Mouse (Mus musculus) hindbrain, postnatal 0 days (tissue): Measurements from ENCODE around the gene Gins1. TPM values are rescaled to one million over a fixed set of nuclear protein-coding genes. Genes with fewer than 3 reads are reported as not detected.

ENCODE experiments used
- ATAC-seq: fragments of 200-750 bp; cut with Nextera tagmentation; 2 replicates; pipeline ENCODE4 v1.8.0; 2017; ENCODE audit warnings: mild to moderate bottlenecking, moderate TSS enrichment, moderate library complexity
- DNase-seq: peaks from one replicate; pipeline ENCODE4 v3.0.0-alpha.2; 2015; ENCODE audit warnings: low spot score
- H3K27ac ChIP-seq: fragments of 300-500 bp; sonication (generic); 2 replicates; pipeline ENCODE4 v1.5.1; 2014; ENCODE audit warnings: mild to moderate bottlenecking
- H3K27me3 ChIP-seq: fragments of 300-500 bp; sonication (generic); 2 replicates; pipeline ENCODE4 v1.6.1; 2014; ENCODE audit warnings: low read length, mixed read lengths; ENCODE audit not compliant: insufficient read depth
- H3K36me3 ChIP-seq: fragments of 300-500 bp; sonication (generic); 2 replicates; pipeline ENCODE4 v1.6.1; 2014; ENCODE audit warnings: low read length, mixed read lengths; ENCODE audit not compliant: insufficient read depth
- H3K4me1 ChIP-seq: fragments of 300-500 bp; sonication (generic); 2 replicates; pipeline ENCODE4 v1.6.1; 2014; ENCODE audit warnings: antibody characterized with exemption, low read length, mixed read lengths; ENCODE audit not compliant: insufficient read depth
- H3K4me2 ChIP-seq: fragments of 300-500 bp; sonication (generic); 2 replicates; pipeline ENCODE4 v1.6.1; 2014; ENCODE audit warnings: low read depth, mild to moderate bottlenecking, low read length, moderate library complexity, mixed read lengths
- H3K4me3 ChIP-seq: fragments of 300-500 bp; sonication (generic); 2 replicates; pipeline ENCODE4 v1.5.1; 2014; ENCODE audit warnings: low read length
- H3K9ac ChIP-seq: fragments of 300-500 bp; sonication (generic); replicated peaks from 2 replicates; pipeline ENCODE4 v1.6.1; 2014; ENCODE audit warnings: mild to moderate bottlenecking, low read length, moderate library complexity, mixed read lengths
- H3K9me3 ChIP-seq: fragments of 300-500 bp; sonication (generic); 2 replicates; pipeline ENCODE4 v1.6.1; 2016; ENCODE audit warnings: low read length, mixed read lengths
- CTCF ChIP-seq: IDR thresholded peaks from 2 replicates; pipeline ENCODE4 v1.5.1; 2016; ENCODE audit warnings: antibody characterized with exemption, control low read depth, low read depth
- WGBS: fragments of 180-500 bp; shearing (Covaris S2); extraction: QIAGEN DNeasy Blood & Tissue Kit; methylation state at CpG from one replicate; pipeline ENCODE4 v1.1.7; 2014; 5-methylcytosine and 5-hydroxymethylcytosine counted together
- polyA plus RNA-seq: library from polyadenylated mRNA; unstranded; fragments of >200 nt; fragmentation: Nextera tagmentation; extraction: Ambion mirVana; gene quantifications from 2 replicates; pipeline ENCODE4 v1.2.1, GENCODE M21; 2015
- total RNA-seq: library from RNA; depleted of rRNA; stranded (reverse); fragments of >200 nt; gene quantifications from 2 replicates; pipeline ENCODE4 v1.2.3, GENCODE M21; 2014

The Gins1 gene
- total and polyA plus RNA-seq, 2 experiments from 2014 or later = 5.4 to 14.9 TPM

GRCm38 (mm10) chr2:150950056-150950455, 44.9 kb downstream of the Gins1 start:
- WGBS = 88% methylated on average over 6 of the region's 6 CpGs

GRCm38 (mm10) chr2:150951201-150951600, 46.0 kb downstream of the Gins1 start:
- Histone ChIP-seq H3K36me3 (no peaks in the 10 kb centered on the region), H3K27me3 (no peaks in the 10 kb centered on the region), H3K4me3 (no peak overlapping the region), H3K9ac (no peak overlapping the region), H3K4me1 (no peaks in the 10 kb centered on the region), H3K4me2 (no peak overlapping the region), H3K9me3 (no peaks in the 10 kb centered on the region), H3K27ac (no peak overlapping the region)
- no peak for TF ChIP-seq CTCF
- DNase-seq (no peak), ATAC-seq (no peak)
- WGBS = 84% methylated on average over 2 of the region's 2 CpGs

More at GRCm38 (mm10) chr2:150950056-150950455, 44.9 kb downstream of the Gins1 start:
- Histone ChIP-seq H3K9me3 (no peaks in the 10 kb centered on the region), H3K27ac (peak overlapping the region; percentile 15; the same call in 1 of the 2 replicates), H3K4me1 (no peaks in the 10 kb centered on the region), H3K4me2 (no peak overlapping the region), H3K27me3 (no peaks in the 10 kb centered on the region), H3K4me3 (no peak overlapping the region), H3K36me3 (no peaks in the 10 kb centered on the region), H3K9ac (no peak overlapping the region)
- ATAC-seq (peak; percentile 14; the same call in 1 of the 2 replicates), DNase-seq (no peak)
- no peak for TF ChIP-seq CTCF

- no peak for DNase-seq
- Histone ChIP-seq H3K27ac (no peak overlapping the region), H3K9me3 (no peaks in the 10 kb centered on the region), H3K4me1 (no peaks in the 10 kb centered on the region), H3K4me3 (no peak overlapping the region), H3K36me3 (no peaks in the 10 kb centered on the region), H3K27me3 (no peaks in the 10 kb centered on the region), H3K9ac (no peak overlapping the region), H3K4me2 (no peak overlapping the region)
- WGBS = 50% methylated on average over 1 of the region's 1 CpGs
- no peak for TF ChIP-seq CTCF
- no peak for ATAC-seq
Observed at GRCm38 (mm10) chr2:150955859-150956258, 50.7 kb downstream of the Gins1 start.

- no peaks in the 10 kb centered on the region for H3K9me3 ChIP-seq
- DNase-seq = no peak
- no peak for TF ChIP-seq CTCF
- no peaks in the 10 kb centered on the region for H3K36me3 ChIP-seq
- no peaks in the 10 kb centered on the region for H3K27me3 ChIP-seq
- no peak overlapping the region for H3K27ac ChIP-seq
- 93% methylated on average over 10 of the region's 10 CpGs for WGBS
- H3K4me3 ChIP-seq = no peak overlapping the region
- no peaks in the 10 kb centered on the region for H3K4me1 ChIP-seq
- no peak overlapping the region for H3K4me2 ChIP-seq
- no peak overlapping the region for H3K9ac ChIP-seq
- no peak for ATAC-seq
Observed at GRCm38 (mm10) chr2:150959521-150959920, 54.3 kb downstream of the Gins1 start.

- Histone ChIP-seq H3K4me2 (no peak overlapping the region), H3K27me3 (no peaks in the 10 kb centered on the region), H3K9me3 (no peaks in the 10 kb centered on the region), H3K27ac (no peak overlapping the region), H3K9ac (no peak overlapping the region), H3K4me3 (no peak overlapping the region), H3K36me3 (no peaks in the 10 kb centered on the region), H3K4me1 (no peaks in the 10 kb centered on the region)
- 95% methylated on average over 3 of the region's 3 CpGs for WGBS
- no peak for DNase-seq
- no peak for TF ChIP-seq CTCF
- ATAC-seq = no peak
Observed at GRCm38 (mm10) chr2:150963246-150963645, 58.0 kb downstream of the Gins1 start.

- Histone ChIP-seq H3K4me1 (no peaks in the 10 kb centered on the region), H3K27me3 (no peaks in the 10 kb centered on the region), H3K4me2 (no peak overlapping the region), H3K9ac (no peak overlapping the region), H3K36me3 (no peaks in the 10 kb centered on the region), H3K9me3 (no peaks in the 10 kb centered on the region), H3K27ac (no peak overlapping the region), H3K4me3 (no peak overlapping the region)
- DNase-seq = no peak
- ATAC-seq = no peak
- TF ChIP-seq CTCF = no peak
- 87% methylated on average over 3 of the region's 3 CpGs for WGBS
Observed at GRCm38 (mm10) chr2:150964641-150965040, 59.4 kb downstream of the Gins1 start.

- no peak overlapping the region for H3K4me3 ChIP-seq
- no peaks in the 10 kb centered on the region for H3K4me1 ChIP-seq
- no peaks in the 10 kb centered on the region for H3K36me3 ChIP-seq
- H3K9ac ChIP-seq = no peak overlapping the region
- TF ChIP-seq CTCF = no peak
- DNase-seq = no peak
- no peaks in the 10 kb centered on the region for H3K27me3 ChIP-seq
- no peak for ATAC-seq
- 90% methylated on average over 10 of the region's 10 CpGs for WGBS
- H3K4me2 ChIP-seq = no peak overlapping the region
- H3K27ac ChIP-seq = no peak overlapping the region
- H3K9me3 ChIP-seq = no peaks in the 10 kb centered on the region
Observed at GRCm38 (mm10) chr2:150965951-150966350, 60.8 kb downstream of the Gins1 start.
